Mouse (Mus musculus) kidney, adult 2 months (tissue): ENCODE results near the gene Man2a1.

Experiments
- CTCF ChIP-seq: fragments of 200-500 bp; conservative IDR thresholded peaks from 2 replicates; pipeline ENCODE4 v1.5.1; 2011; ENCODE audit warnings: low read depth, mild to moderate bottlenecking, control low read depth, low read length, moderate library complexity, mixed read lengths; ENCODE audit not compliant: insufficient read depth, insufficient read length
- POLR2A ChIP-seq: fragments of 200-500 bp; IDR thresholded peaks from one replicate; pipeline ENCODE4 v1.6.1; 2011; ENCODE audit warnings: low read depth, low read length, control low read depth

- no peak for TF ChIP-seq CTCF
- TF ChIP-seq POLR2A, result no peak
Measured at GRCm38 (mm10) chr17:64597770-64598169, 2.8 kb upstream of the Man2a1 start.
